Mouse (Mus musculus): ENCODE measurements at regions not wholly inside any gene's neighbourhood (a gene's known extent, or its start where the extent isn't known, plus 50 kb on each side); places are given as distances from the start of the nearest gene placed in this dataset.

DNA sequence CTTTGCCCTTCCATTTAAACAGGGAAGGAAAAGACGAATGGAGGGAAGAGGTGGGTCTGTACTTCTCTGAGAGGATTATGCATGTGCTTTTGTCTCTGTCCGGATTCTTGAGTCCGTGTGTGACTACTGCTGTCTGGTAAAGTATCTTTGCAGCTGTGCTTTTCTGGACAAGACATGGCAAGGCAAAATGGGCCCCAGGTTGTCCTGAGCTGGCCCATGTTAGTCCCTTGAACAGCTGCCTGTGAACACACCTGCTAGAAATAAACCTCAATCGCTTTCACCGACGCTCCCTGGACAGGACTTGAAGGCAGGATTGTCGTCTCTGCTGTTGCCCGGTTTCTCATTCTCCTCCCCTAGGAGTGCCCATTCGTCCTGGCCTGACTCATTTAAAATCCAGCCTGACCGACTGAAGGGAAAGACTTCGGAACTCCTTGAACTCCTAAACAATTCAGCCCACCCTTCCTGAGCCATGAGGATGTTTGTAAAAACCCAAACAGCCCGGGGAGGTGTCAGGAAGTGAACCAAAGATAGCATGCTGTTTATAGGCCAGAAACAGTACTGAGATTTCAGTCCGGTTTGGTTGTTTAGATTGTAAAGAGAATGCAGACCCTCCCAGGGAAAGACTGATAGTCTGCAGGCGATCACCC is 281.7 kb downstream of the Qk start:
- no peak for ATAC-seq (replicated peaks in 1 of 2; ENCODE audit: insufficient read depth in 1 of 2, low FRiP score in 2 of 2, low TSS enrichment in 1 of 2, low read depth in 1 of 2, poor library complexity in 2 of 2, severe bottlenecking in 2 of 2)

DNA sequence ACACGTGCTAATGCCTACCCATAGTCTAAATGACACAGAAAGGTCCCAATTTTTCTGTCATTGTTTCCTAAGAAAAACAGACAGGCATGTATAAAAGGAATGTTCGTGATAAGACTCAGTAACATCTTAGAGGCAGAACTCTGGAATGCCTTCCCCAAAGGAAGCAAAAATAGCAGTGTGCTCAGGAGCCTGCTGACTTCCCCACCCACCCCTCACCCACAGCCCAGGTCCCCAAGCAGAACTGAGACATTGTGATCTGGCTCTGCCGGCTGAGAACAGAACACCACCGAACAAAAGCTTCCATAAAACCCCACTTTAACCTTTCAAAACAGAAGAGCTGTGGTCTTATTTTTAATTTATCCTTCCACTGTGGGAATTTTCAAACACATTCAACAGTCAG is 286.1 kb downstream of the Qk start:
- no peak for ATAC-seq (replicated peaks in 1 of 2; ENCODE audit: insufficient read depth in 1 of 2, low FRiP score in 2 of 2, low TSS enrichment in 1 of 2, low read depth in 1 of 2, poor library complexity in 2 of 2, severe bottlenecking in 2 of 2)

- ATAC-seq (replicated peaks in 1 of 2; ENCODE audit: insufficient read depth in 1 of 2, low FRiP score in 2 of 2, low TSS enrichment in 1 of 2, low read depth in 1 of 2, poor library complexity in 2 of 2, severe bottlenecking in 2 of 2) = no peak
Observed at GRCm38 (mm10) chr17:10031033-10031432, 288.6 kb downstream of the Qk start.

DNA sequence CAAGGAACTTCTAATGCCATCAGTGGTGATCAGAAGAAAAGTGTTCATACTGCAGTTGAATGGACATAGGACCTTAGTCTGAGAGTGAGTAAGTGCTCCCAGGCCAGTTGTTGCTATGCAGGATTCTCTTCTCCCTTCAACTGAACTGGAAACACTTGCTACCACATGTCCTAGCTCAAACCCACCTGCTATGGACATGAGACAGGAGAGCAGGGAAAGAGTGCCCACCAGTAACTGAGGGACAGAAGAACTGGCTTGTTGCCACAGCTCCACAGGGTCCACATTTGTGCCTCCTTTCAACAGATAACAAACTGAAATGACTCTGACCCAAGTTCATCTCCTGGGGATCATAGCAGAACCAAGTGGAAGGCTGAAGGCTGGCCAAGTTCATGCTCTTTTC is 292.9 kb downstream of the Qk start:
- ATAC-seq (replicated peaks in 1 of 2; ENCODE audit: insufficient read depth in 1 of 2, low FRiP score in 2 of 2, low TSS enrichment in 1 of 2, low read depth in 1 of 2, poor library complexity in 2 of 2, severe bottlenecking in 2 of 2) = no peak

DNA sequence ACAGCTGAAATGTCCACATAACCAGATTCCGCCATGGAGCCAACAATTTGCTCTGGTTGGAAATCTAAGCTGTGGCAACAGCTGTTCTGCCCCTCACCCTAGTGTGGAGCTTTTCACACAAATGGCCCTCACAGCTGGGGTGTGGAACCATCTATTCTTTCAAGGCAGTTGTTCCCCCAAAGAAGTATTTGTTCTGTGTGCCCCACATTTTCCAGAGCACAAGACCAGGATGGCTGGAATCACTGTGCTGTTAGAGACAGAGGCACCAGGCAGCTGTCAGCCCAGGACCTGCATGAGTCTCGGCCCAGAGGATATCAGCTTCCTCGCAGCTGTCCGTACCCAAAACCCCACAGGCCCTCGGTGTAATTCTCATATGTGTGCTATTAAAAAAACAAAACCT is 294.4 kb downstream of the Qk start:
- ATAC-seq (replicated peaks in 1 of 2; ENCODE audit: insufficient read depth in 1 of 2, low FRiP score in 2 of 2, low TSS enrichment in 1 of 2, low read depth in 1 of 2, poor library complexity in 2 of 2, severe bottlenecking in 2 of 2) = no peak

DNA sequence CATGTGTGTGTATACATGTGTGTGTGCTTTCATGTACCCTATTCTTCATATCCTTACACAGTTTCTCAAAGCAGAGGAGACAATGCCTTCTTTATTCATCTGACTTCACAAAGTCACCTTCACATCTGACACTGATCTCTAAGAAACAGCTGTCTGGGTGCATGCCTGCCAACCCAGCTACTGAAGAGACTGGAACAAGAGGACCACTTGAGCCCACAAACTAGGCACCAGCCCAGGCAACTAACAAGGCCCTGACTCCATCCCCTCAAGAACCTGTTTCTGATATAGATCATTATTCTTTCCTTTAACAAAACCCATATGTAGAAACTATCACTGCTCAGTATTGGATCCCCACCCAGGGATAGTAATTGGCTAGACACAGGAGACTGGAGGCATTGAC is 295.3 kb downstream of the Qk start:
- no peak for ATAC-seq (replicated peaks in 1 of 2; ENCODE audit: insufficient read depth in 1 of 2, low FRiP score in 2 of 2, low TSS enrichment in 1 of 2, low read depth in 1 of 2, poor library complexity in 2 of 2, severe bottlenecking in 2 of 2)

DNA sequence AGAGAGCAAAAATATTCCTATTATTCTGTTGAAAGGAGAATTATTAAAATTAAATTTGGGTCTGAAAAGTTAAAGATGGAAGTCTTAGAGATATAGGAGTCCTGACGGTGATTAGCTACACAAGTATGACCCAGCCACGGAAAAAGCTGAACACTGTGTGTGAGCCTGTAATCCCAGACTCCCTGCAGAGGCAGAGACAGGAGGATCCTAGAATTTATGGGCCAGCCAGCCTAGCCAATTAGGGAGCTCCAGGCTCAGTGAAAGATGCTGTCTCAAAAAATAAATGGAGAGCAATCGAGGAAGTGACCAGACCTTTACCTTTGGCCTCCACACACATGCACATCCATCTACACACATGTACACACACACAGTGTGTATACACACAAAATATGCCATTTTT is 307.5 kb downstream of the Qk start:
- no peak for ATAC-seq (replicated peaks in 1 of 2; ENCODE audit: insufficient read depth in 1 of 2, low FRiP score in 2 of 2, low TSS enrichment in 1 of 2, low read depth in 1 of 2, poor library complexity in 2 of 2, severe bottlenecking in 2 of 2)

DNA sequence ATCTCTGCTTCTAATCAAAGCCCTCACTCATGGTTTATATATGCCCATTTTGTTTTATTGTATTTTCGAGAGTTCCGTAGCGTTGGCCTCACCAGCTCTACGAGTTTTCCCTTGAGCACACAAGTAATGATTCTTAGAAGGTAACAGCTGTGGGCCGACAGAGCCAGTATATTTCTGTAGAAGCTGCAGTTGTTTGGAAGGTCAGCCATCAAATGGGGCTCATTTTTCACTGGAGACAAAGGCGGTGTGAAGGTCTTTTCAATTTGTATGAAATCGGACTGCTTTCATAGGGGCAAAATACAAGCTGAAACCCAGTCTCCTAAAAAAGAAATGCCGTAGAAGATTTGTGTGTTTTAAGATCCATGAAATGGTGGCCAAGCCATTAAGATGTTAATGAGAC is 307.9 kb downstream of the Qk start:
- ATAC-seq (replicated peaks in 1 of 2; ENCODE audit: insufficient read depth in 1 of 2, low FRiP score in 2 of 2, low TSS enrichment in 1 of 2, low read depth in 1 of 2, poor library complexity in 2 of 2, severe bottlenecking in 2 of 2) = no peak

DNA sequence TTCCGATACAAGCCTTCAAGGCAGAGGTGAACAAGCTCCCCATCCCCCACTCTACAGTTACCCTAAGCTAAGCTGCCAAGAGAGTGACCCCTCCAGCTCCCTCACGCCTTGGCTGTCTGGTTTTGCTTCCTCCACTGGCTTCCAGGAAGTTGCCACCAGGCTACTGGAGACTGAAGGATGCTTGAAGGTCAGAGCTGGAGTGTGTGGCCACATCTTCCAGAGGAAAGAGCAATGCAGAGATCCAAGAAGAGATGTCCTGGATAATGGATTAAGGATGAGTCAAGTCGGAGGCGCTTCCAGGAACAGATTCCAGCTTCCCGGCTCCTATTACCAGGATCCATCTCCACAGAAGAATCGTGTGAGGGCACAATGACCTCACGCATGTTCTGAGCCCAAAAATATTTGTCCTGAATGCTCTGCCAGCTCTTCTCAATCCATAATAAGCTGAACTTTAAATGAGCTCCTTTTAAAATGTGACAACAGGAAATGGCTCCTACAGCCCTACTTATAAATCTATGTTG is 318.5 kb downstream of the Qk start:
- no peak for ATAC-seq (replicated peaks in 1 of 2; ENCODE audit: insufficient read depth in 1 of 2, low FRiP score in 2 of 2, low TSS enrichment in 1 of 2, low read depth in 1 of 2, poor library complexity in 2 of 2, severe bottlenecking in 2 of 2)

DNA sequence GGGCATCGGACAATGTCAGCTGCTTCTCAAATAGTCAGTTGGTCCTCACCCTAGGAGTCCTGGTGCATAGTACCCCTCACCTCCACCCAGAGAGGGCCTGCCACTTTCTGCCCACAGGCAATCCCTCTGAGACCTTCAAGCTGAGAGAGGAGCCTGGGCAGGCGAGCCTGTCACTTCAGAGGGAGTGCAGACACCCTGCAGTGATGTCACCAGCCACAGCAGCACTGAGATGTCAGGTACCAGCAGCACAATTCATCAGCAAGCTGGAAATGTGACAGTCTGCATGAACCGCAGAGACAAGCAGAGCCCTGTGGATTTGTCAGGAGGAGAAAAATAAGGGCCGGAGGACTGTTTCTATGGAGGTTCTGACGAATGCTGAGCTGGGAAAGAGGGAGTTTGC is 324.3 kb downstream of the Qk start:
- no peak for ATAC-seq (replicated peaks in 1 of 2; ENCODE audit: insufficient read depth in 1 of 2, low FRiP score in 2 of 2, low TSS enrichment in 1 of 2, low read depth in 1 of 2, poor library complexity in 2 of 2, severe bottlenecking in 2 of 2)

GRCm38 (mm10) chr17:9990744-9991143 is 321.2 kb upstream of the Pabpc6 start:
- ATAC-seq (replicated peaks in 1 of 2; ENCODE audit: insufficient read depth in 1 of 2, low FRiP score in 2 of 2, low TSS enrichment in 1 of 2, low read depth in 1 of 2, poor library complexity in 2 of 2, severe bottlenecking in 2 of 2) = no peak

- no peak for ATAC-seq (replicated peaks in 1 of 2; ENCODE audit: insufficient read depth in 1 of 2, low FRiP score in 2 of 2, low TSS enrichment in 1 of 2, low read depth in 1 of 2, poor library complexity in 2 of 2, severe bottlenecking in 2 of 2)
Observed at GRCm38 (mm10) chr17:9981273-9981672, 311.8 kb upstream of the Pabpc6 start.

DNA sequence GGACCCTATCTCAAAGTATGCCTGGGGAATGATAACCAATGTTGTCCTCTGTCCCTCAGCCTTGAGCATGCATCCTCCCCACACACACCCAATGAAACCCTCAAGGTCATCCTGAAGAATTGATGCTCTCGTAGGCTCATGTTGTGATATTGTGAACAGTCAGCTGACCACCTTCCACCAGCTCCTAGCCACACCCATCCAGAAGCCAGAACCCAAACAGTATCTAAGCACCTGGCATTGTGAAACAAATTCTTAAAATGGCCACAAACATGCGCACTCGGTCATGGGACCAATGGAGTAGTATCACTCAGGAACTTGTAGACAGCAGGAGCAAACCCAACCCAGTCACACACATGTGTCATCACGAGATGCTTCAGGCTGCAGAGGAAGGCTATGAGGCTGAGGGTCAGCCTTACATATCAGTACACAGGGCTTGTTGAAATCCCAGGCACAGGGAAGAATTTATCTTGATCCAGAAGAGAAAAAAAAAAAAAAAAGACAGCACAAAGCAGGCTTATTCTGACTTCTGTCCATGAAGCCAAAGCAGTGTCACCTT is 307.4 kb upstream of the Pabpc6 start:
- ATAC-seq (replicated peaks in 1 of 2; ENCODE audit: insufficient read depth in 1 of 2, low FRiP score in 2 of 2, low TSS enrichment in 1 of 2, low read depth in 1 of 2, poor library complexity in 2 of 2, severe bottlenecking in 2 of 2) = no peak

DNA sequence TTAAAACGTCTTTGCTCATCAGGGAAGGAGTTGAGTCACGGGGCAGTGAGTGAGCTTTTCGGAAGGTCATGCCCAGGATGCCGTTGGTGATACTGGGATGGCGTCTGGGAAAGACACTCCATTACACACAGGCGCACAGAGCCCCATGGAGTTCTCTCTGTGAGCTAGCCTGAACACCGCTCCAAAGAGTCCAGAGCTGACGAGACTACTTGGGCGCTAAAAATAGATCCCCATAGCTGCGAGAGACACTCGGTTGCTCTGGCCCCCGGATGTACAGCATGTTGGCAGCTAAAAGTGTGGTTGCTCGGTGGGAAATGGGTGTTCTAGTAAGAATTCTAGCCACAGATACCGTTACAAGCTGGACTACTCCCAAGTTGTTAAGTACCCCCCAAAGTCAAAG is 306.5 kb upstream of the Pabpc6 start:
- ATAC-seq (replicated peaks in 1 of 2; ENCODE audit: insufficient read depth in 1 of 2, low FRiP score in 2 of 2, low TSS enrichment in 1 of 2, low read depth in 1 of 2, poor library complexity in 2 of 2, severe bottlenecking in 2 of 2) = no peak

GRCm38 (mm10) chr17:9975153-9975552 is 305.6 kb upstream of the Pabpc6 start:
- no peak for ATAC-seq (replicated peaks in 1 of 2; ENCODE audit: insufficient read depth in 1 of 2, low FRiP score in 2 of 2, low TSS enrichment in 1 of 2, low read depth in 1 of 2, poor library complexity in 2 of 2, severe bottlenecking in 2 of 2)

GRCm38 (mm10) chr17:9967988-9968387 is 298.5 kb upstream of the Pabpc6 start:
- 0 out of 4 replicates have a peak, but pooled peaks of 1 of the 2 experiments have one; percentile 37 for ATAC-seq (replicated peaks in 1 of 2; ENCODE audit: insufficient read depth in 1 of 2, low FRiP score in 2 of 2, low TSS enrichment in 1 of 2, low read depth in 1 of 2, poor library complexity in 2 of 2, severe bottlenecking in 2 of 2)

GRCm38 (mm10) chr17:9962893-9963436 is 293.4 kb upstream of the Pabpc6 start:
- no peak for ATAC-seq (replicated peaks in 1 of 2; ENCODE audit: insufficient read depth in 1 of 2, low FRiP score in 2 of 2, low TSS enrichment in 1 of 2, low read depth in 1 of 2, poor library complexity in 2 of 2, severe bottlenecking in 2 of 2)

GRCm38 (mm10) chr17:9948985-9949667 is 279.6 kb upstream of the Pabpc6 start:
- no peak for ATAC-seq (replicated peaks in 1 of 2; ENCODE audit: insufficient read depth in 1 of 2, low FRiP score in 2 of 2, low TSS enrichment in 1 of 2, low read depth in 1 of 2, poor library complexity in 2 of 2, severe bottlenecking in 2 of 2)
